Mouse (Mus musculus) ovary, adult 18-20 months (tissue): Measurements from ENCODE around the gene Tm7sf2.
"Not testable (repeated sequence)": the region's sequence is repeated elsewhere in the genome, so short reads cannot be mapped to it uniquely, and the experiment has no call there.

Experiments used
- DNase-seq: peaks from one replicate; pipeline ENCODE4 v3.0.0; 2022; ENCODE audit warnings: low spot score, mixed read lengths

Gene Tm7sf2

DNA sequence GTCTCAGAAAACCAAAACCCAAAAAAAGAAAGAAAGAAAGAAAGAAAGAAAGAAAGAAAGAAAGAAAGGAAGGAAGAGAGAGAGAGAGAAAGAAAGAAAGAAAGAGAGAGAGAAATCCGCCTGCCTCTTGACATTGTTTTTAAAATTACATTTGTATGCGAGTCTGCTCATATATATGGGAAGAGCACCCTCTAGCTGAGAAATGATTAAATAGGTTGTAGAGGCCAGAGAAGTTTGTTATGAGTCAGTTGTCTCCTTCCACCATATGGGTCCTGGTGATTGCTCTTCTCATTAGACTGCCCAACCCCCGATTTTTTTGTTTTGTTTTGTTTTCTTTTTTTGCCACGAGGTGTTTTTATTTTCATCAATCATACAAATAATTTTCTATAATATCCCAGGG is 24.1 kb downstream of the Tm7sf2 start:
- DNase-seq, result not testable (repeated sequence)

DNA sequence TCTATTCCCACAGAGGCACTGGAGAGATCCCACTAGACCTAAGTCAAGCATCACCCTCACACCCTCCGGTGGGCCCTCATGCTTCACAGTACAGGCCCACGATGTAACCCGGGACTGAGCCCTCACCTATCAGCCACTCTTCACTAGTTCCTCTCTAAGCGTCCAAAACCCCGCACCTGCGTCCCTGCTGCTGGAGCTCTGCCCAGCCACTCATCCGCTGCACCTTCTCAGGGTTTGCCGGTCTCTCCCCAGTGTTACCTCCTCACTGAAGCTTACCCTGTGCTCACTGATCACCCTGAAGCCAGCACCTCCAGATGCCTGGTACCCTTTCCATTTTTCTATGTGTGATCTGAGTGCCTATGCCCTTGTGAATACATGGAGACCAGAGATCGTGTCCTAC is 25.9 kb downstream of the Tm7sf2 start:
- DNase-seq, result no peak

DNA sequence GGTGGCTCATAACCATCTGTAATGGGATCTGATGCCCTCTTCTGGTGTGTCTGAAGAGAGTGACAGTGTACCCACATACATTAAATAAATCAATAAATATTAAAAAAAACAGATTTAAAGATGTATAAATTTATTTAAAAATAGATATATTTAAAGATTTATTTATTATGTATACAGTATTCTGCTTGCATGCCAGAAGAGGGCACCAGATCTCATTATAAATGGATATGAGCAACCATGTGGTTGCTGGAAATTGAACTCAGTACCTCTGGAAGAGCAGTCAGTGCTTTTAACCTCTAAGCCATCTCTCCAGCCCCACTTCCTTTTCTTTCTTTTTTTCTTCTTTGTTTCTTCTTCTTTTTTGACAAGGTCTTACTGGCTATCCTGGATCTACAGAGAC is 28.2 kb downstream of the Tm7sf2 start:
- no peak for DNase-seq

DNA sequence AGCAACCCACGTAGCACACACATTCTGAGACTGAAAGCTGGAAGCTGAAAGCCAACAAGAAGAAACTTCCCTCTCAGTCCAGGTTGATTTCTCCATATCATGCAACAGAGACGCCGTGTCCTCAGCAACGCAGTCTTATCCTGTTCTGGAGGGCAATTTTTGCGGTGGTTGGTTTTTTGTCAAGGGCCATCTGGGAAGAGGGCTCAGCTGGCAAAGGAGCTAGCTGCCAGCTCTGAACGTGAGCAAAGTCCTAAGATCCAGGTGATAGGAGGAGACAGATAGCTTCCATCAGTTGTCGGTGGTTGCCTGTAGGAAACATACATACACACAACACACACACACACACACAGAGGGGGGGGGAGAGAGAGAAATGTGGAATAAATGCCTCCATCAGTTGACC is 29.8 kb downstream of the Tm7sf2 start:
- no peak for DNase-seq

DNA sequence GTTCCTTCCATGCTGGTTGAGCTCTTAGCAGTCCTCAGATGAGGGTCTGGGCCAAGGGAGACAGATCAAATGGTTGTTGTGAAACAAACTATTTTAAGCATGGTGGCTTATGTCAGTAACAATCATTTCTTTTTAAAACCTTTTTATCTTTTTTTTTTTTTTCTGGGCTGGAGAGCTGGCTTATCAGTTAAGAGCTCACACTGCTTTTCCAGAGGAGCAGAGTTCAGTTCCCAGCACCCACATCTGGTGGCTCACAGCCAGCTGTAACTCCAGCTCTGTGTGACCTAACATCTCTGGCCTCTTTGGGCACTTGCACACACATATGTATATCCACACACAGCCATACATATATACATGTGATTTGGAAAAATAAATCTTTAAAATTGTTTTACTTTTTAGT is 30.5 kb downstream of the Tm7sf2 start:
- DNase-seq, result no peak

DNA sequence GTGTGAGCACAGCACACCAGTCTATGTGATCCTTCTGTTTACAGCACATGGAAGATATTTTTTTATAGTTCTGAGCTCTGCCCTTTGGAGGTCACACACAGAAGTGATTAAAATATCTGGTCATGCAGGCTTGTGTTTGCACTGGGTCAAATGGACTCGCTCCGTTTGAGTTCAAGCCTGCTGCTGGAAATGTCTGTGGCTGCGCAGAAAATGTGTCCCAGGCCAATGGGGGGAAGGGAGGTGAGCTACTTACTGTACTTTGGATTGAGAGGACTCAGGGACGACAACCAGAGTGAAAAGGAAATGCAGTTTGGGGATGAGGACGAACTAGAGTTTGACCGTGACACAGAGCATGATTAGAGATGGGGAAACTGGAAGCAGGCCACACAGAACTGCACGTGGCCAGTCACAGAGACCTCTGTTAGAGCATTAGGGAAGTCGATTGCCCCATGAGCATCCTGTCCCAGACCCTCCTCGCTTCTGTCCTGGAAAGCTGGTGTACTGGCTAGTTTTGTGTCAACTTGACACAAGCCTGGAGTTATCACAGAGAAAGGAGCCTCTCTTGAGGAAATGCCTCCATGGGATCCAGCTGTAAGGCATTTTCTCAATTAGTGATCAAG is 32.1 kb downstream of the Tm7sf2 start:
- DNase-seq, result no peak

DNA sequence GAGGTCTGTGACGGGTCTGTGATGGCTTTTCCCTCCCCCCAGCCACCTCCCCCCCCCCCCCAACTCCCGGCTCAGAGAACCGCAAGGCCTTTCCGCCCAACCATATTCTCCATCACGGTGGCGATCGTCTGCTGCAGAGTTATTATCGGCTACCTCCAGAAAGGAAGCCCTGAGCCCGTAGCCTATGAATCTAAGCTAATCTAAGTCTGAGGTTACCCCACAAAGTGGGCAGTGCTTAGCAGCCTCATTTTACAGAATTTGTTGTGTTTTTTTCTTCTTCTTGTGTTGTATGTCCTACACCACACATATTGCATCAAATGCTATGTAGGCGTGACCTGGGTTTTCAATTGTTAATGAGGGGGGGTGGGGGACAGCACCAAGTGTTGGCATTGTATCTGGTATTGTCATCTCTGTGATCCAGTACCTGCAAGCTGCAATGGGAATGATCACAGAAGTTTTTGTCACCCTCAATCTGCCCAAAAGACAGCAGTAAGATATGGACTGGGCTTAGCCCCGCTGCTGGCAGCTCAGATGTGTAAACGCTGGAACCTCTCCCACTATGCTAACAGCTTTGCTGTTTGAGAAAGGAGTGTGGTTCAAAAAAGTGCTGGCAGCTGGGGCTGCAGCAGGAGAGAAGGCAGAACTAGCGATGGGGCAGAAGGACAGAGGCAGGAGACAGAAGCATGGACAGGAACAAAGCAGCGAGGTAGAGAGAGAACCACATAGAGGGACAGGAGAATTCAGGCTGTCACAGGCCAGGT is 37.5 kb downstream of the Tm7sf2 start:
- DNase-seq, result no peak

DNA sequence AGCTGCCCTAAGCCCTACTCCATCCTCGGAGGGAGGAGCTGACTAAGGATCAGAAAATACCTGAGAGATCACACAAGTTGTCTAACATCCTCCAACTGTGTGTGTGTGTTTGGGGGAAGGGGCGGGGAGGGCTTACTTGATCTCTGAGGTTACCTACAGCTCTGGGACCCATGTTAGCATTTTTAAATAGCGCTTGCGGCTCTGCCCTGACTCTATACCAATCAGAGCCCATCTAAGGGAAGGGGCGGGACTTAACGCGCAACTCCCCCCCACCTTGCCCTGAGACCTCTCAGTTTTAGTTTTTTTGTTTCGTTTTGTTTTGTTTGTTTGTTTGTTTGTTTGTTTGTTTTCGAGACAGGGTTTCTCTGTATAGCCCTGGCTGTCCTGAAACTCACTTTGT is 38.7 kb downstream of the Tm7sf2 start:
- DNase-seq, result no peak

DNA sequence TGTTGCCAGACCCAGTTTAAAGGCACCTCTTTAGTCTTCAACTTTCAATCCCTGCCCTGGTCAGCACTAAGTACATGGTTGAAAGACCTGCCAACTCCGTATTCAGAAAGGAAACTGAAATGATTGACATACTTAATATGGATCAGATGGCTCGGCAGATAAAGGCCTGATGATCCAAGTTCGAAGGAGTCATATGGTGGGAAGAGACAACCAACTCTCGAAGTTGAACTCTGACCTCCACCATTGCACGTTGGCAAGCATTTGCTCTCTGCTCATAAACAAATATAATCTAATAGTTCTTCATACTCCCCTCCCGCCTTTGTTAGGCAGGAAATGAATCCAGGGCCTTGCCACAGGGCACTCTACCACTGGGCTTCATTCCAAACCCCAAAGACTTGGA is 39.2 kb downstream of the Tm7sf2 start:
- no peak for DNase-seq

DNA sequence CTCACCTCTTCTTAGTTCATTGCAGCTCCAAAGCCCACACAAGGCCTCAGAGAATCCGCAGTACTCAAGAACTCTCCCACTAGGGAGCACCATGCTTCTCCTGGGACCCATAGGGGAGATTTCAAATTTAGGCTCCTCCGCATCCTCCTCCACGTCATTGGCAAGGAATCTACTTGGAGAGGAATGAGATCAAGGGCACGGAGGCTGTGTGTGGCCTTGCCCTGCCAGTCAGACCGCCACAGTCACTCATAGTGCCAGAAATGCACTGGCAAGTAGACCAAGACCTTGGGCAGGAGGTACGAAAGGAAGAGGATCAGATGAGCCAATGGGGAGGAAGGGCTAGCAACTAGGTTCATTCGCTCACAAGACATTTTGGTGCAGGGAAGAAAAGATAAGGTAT is 44.2 kb downstream of the Tm7sf2 start:
- peak; percentile 61 for DNase-seq

DNA sequence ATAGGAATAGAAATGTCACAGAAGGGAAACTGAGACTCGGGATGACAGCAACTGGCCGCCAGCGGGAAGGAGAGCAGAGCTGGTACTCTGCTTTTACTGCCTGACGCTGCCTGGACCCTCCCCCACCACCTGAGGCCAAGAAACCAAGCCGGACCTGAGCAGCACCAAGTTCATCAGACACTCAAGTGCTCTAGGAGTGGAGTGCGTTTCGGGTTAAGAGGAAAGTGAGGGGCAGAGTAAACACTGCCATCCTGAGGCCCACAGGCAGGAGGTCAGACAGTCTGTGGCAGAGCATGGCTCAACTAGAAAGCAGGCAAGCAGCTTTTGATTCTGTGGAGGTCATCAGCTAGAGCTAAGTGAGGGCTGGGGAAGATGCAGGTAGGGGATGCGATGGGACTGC is 45.1 kb downstream of the Tm7sf2 start:
- DNase-seq, result no peak

DNA sequence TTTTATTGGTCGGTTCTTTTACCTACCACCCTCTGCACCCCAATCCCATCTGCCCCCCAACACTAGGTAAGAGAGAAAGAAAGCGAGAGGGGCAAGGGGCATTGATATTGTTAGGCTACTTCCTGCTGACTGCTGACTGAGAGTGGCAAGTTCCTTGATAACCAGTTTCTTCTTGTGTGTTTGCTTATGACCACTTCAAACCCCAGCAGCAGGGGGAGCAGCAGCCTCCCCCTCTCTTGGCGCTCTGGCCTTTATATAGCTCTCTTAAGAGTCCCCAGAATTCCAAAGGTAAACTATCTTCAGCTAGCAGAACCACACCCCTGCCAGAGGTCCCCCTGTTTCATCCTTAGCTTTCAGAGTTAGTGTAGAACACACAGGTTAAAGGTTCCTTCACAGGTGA is 47.9 kb downstream of the Tm7sf2 start:
- no peak for DNase-seq

DNA sequence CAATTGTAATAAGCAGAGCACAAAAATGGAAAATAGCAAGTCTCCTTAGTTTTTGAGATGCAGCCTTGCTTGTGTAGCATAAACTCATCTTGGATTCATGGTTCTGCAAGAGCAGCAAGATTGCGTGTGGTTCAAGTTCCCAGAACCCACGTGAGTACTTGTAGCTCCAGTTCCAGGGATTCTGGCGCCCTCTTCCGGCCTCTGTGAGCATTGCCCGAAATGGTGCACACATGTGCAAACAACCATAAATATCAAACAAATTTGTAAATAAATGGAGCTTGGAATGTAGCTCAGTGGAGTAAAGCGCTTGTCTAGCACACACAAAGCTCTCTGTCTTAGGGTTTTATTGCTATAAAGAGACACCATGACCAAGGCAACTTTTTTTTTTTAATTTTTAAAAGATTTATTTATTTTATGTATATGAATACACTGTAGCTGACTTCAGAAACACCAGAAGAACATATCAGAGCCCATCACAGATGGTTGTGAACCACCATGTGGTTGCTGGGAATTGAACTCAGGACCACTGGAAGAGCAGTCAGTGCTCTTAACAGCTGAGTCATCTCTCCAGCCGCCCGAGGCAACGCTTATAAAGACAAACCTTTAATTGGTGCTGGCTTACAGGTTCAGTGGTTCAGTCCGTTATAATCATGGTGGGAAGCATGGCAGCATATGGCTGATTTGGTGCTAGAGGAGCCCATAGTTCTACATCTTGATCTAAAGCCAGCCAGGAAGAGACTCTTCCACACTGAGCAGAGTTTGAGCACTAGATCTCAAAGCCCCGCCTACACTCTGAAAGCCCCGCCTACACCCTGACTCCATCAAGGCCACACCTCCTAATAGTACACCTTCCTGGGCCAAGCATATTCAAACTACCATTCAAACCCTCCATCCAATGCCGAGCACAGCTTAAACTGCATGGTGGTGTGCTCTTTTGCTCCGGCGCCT is 49.8 kb downstream of the Tm7sf2 start:
- DNase-seq, result peak; percentile 59

DNA sequence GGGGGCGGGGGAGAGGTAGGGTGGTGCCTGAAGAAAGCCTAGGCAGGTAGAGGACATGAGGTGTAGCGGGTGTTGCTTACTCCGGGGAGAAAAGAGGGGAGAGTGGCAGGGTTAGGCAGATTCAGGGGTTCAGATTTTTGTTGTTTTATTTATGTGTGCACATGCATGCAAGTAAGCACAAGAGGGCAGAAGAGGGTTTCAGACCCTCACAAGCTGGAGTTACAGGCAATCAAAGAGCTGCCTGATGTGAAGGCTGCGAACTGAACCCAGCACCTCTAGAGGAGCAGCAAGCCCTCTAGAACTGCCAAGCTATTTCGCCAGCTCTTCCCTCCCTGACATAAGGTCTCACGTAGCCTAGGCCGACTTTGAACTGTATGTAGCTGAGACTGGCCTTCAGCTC is 51.6 kb downstream of the Tm7sf2 start:
- DNase-seq, result no peak

DNA sequence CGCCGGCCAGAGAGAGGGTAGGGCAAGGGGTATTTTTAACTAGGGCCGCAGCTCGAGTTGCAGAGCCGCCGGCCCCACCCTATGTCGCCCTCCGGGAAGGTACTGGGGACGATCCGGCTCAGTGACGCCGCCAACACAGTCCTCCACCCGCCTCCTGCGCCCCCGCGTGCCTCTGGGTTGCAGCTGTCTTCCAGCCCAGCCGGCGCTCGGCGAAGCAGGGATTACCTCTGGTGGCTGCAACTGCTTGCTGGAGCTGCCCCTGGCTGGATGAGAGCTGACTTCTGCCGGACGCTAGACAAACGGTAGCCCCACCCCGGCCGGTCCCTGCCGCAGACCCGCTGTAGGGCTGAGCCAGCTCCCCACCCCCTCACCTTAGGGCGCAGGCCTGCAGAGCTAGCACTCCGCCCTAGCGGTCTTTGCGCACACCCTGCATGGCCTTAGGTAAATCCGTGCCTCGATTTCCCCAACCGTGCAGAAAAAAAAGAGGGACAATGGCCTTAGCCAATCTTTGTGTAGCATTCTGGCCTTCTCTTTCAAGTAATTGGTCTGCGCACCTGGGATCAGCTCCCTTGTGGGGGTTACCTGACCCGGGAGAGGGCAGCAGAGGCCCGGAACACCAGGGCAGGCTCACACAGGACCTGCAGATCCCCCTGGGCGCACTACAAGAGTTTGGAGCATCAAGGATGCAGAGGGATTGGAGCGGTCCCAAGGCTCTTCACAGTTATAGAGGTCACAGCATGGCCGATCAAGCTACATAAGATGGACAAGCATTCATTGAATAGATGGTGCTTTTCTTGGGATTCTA is 52.5 kb downstream of the Tm7sf2 start, which contains the start of gene Capn1:
Gene Capn1 (minus strand): TSS at position 387 of the 805 bp plus-strand sequence.
- peak; percentile 49 for DNase-seq

DNA sequence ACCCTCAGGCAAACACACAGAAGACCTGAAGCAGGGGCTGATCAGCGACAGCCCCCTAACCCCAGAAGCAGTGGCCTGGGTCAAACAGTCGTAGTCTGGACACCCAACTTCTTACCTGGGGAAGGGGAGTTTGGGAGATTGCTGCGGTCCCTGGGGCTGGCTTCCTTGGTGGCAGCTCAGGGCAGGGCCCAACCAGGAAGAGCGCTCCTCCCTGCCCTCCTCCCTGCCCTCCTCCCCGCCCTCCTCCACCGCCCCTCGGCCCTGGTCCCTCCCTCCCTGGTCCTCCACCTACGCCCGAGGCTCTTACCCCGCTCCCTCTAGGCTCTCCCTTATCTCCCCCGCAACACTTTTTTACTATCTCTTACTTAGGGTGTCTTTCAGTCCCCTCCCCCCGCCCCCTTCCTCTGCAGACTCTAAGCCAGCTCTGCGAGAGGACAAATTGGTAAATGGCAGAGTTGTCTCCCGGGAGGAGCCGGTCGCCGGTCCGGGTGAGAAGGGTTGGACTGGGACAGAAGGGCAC is 53.1 kb downstream of the Tm7sf2 start:
- DNase-seq, result no peak

DNA sequence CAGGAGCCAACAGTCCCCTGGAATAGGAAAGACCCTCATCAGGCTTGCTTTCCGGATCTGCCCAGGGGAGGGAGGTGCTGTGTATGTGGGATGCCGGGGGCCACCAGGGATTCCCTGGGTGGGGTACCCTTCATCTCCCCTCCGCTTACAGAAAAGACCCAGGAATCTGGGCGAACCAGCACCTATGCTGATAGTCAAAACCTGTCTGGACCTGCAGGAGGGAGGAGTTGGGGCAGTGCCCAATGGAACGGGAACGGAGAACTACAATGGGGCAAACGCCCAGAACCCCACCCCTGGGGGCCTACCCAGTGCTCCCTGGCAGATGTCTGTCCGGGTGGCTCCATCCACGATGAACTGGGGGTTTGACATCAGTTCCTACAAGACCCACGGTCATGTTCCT is 54.5 kb downstream of the Tm7sf2 start:
- no peak for DNase-seq
